Mouse (Mus musculus): ENCODE results near the gene Rsbn1.

GRCm38 (mm10) chr3:103984556-103984955, 70.6 kb downstream of the Rsbn1 start:
- TF ChIP-seq CTCF (IDR thresholded peaks at IDR 0.05; ENCODE audit: low read depth, low read length) (no peak), POLR2A (IDR thresholded peaks at IDR 0.05; ENCODE audit: insufficient read depth, low read length) (no peak), EP300 (IDR thresholded peaks at IDR 0.05; ENCODE audit: insufficient read depth, low read depth, low read length) (no peak)

Measured in ES-Bruce4 (cell line).